Mouse (Mus musculus) left cerebral cortex, adult 2 months (tissue): Measurements from ENCODE around the gene Otub2. TPM values are rescaled to one million over a fixed set of nuclear protein-coding genes. Genes with fewer than 3 reads are reported as not detected.
"Not testable (repeated sequence)": the region's sequence is repeated elsewhere in the genome, so short reads cannot be mapped to it uniquely, and the experiment has no call there.

Source experiments
- DNase-seq, 2 experiments: peaks; one replicate each; pipeline ENCODE4 v3.0.0; 2021 to 2022; ENCODE audit warnings: low spot score in 2 of 2, mixed read lengths in 1 of 2; ENCODE audit errors: extremely low spot score in 1 of 2
- H3K27ac ChIP-seq: fragments of 200-600 bp; 2 replicates; pipeline ENCODE4 v1.8.1; 2022
- H3K4me3 ChIP-seq: fragments of 200-600 bp; 2 replicates; pipeline ENCODE4 v1.8.1; 2022
- CTCF ChIP-seq: fragments of 200-600 bp; IDR thresholded peaks from 2 replicates; pipeline ENCODE4 v1.8.1; 2022; ENCODE audit warnings: antibody characterized with exemption, mild to moderate bottlenecking, moderate library complexity
- intact Hi-C: fragments of 180-260 bp; cut with DNase I; formaldehyde crosslinking; loops from one replicate; pipeline ENCODE4 v1.15.1; 2025
- total RNA-seq, 2 experiments: library from RNA; stranded (reverse); gene quantifications; 2 replicates each; pipeline ENCODE4 v1.2.3; 2021

Otub2 gene
- total RNA-seq, 2 experiments from 2014 or later: 34.2 to 35.1 TPM

- TF ChIP-seq CTCF: no peak
- no peak for DNase-seq
- intact Hi-C loops: loop anchor here (5.0 kb wide), 1 partner anchor 217 kb away; no protein-coding TSS in a partner anchor
- Histone ChIP-seq H3K4me3 (peak overlapping the region; percentile 87), H3K27ac (peak overlapping the region; percentile 92)
Observed at GRCm38 (mm10) chr12:103425016-103425728, 36.7 kb downstream of the Otub2 start.

GRCm38 (mm10) chr12:103425729-103426470 is 37.4 kb downstream of the Otub2 start, which contains the start of gene Ddx24:
Gene Ddx24 (minus strand): TSS chr12:103425830.
- intact Hi-C loops: loop anchor here (1.0 to 5.0 kb wide), 2 partner anchors 66 to 216 kb away; no protein-coding TSS in a partner anchor
- peak; percentile 95 to 99 for DNase-seq
- H3K27ac ChIP-seq: peak within 1 kb of the TSS; percentile 92
- peak; percentile 90 for TF ChIP-seq CTCF
- peak within 1 kb of the TSS; percentile 87 for H3K4me3 ChIP-seq

GRCm38 (mm10) chr12:103426710-103427109 is 38.2 kb downstream of the Otub2 start:
- peak; percentile 10; the same call in 1 of the 2 replicates for TF ChIP-seq CTCF
- H3K27ac ChIP-seq: no peak overlapping the region
- intact Hi-C loops: loop anchor here (1.0 to 5.0 kb wide), 2 partner anchors 66 to 216 kb away; no protein-coding TSS in a partner anchor
- no peak for DNase-seq
- H3K4me3 ChIP-seq: no peak overlapping the region

GRCm38 (mm10) chr12:103433430-103433829 is 44.9 kb downstream of the Otub2 start:
- intact Hi-C loops: no loop called here
- no peak for DNase-seq
- Histone ChIP-seq H3K27ac (peak overlapping the region; percentile 64), H3K4me3 (no peak overlapping the region; the same call in 1 of the 2 replicates)
- TF ChIP-seq CTCF: no peak

- no peak for TF ChIP-seq CTCF
- peak within 1 kb of the TSS; percentile 53 for H3K4me3 ChIP-seq
- intact Hi-C loops: no loop called here
- H3K27ac ChIP-seq: peak within 1 kb of the TSS; percentile 64
- DNase-seq: peak in 1 of 2 experiments; percentile 43
Observed at GRCm38 (mm10) chr12:103433986-103434731, 45.7 kb downstream of the Otub2 start, which contains the start of gene Ifi27. Gene Ifi27 (plus strand): TSS chr12:103434211.

- no peak for TF ChIP-seq CTCF
- Histone ChIP-seq H3K27ac (no peak overlapping the region), H3K4me3 (peak overlapping the region; percentile 53)
- intact Hi-C loops: no loop called here
- no peak for DNase-seq
Observed at GRCm38 (mm10) chr12:103434861-103435260, 46.4 kb downstream of the Otub2 start.

GRCm38 (mm10) chr12:103437601-103438000 is 49.1 kb downstream of the Otub2 start:
- Histone ChIP-seq H3K27ac (no peak overlapping the region), H3K4me3 (no peak overlapping the region)
- intact Hi-C loops: no loop called here
- no peak for DNase-seq
- no peak for TF ChIP-seq CTCF

- no peak within 1 kb of the TSS for H3K27ac ChIP-seq
- intact Hi-C loops: no loop called here
- TF ChIP-seq CTCF: no peak
- H3K4me3 ChIP-seq: no peak within 1 kb of the TSS
- DNase-seq: no peak
Observed at GRCm38 (mm10) chr12:103443524-103443923, 55.0 kb downstream of the Otub2 start, which contains the start of gene Ifi27l2a. Gene Ifi27l2a (minus strand): TSS chr12:103443680.

- H3K27ac ChIP-seq, intact Hi-C loops, DNase-seq, H3K4me3 ChIP-seq: not testable (repeated sequence)
Observed at GRCm38 (mm10) chr12:103444261-103444660, 55.8 kb downstream of the Otub2 start.

GRCm38 (mm10) chr12:103445060-103445459 is 56.6 kb downstream of the Otub2 start:
- Histone ChIP-seq H3K27ac (no peak overlapping the region), H3K4me3 (no peak overlapping the region)
- DNase-seq: no peak
- intact Hi-C loops: no loop called here
- no peak for TF ChIP-seq CTCF

GRCm38 (mm10) chr12:103453361-103453760 is 64.9 kb downstream of the Otub2 start:
- no peak for TF ChIP-seq CTCF
- no peak overlapping the region for H3K4me3 ChIP-seq
- intact Hi-C loops: no loop called here
- no peak overlapping the region for H3K27ac ChIP-seq
- no peak for DNase-seq

Other genes starting within 250 kb of the Otub2 start
- gene Prima1, start 146.5 kb upstream of the Otub2 start, total RNA-seq: 1 to 10 TPM; 4.2 to 6.1 TPM
- 1 to 10 TPM; 1.6 to 2.6 TPM for gene Fam181a, start 77.7 kb upstream of the Otub2 start, total RNA-seq
- gene Asb2, start 32.7 kb upstream of the Otub2 start, total RNA-seq: 1 to 10 TPM; 3.3 to 3.7 TPM
- gene 9330161L09Rik, start 19.1 kb downstream of the Otub2 start, total RNA-seq: 1 to 10 TPM; 2.6 to 3.7 TPM
- 100 to 1,000 TPM; 220 to 238 TPM for gene Ddx24, start 37.1 kb downstream of the Otub2 start, total RNA-seq
- 10 to 100 TPM; 53.9 to 70.1 TPM for gene Ifi27, start 45.5 kb downstream of the Otub2 start, total RNA-seq
- 1 to 10 TPM; 2.0 to 2.3 TPM for gene Ifi27l2a, start 55.0 kb downstream of the Otub2 start, total RNA-seq
- gene Ifi27l2b, start 68.5 kb downstream of the Otub2 start, total RNA-seq: not detected
- 10 to 100 TPM; 24.8 to 25.8 TPM for gene Ppp4r4, start 143.6 kb downstream of the Otub2 start, total RNA-seq
- not detected for gene Serpina10, start 242.8 kb downstream of the Otub2 start, total RNA-seq